8 mouse cellular contexts compared by ENCODE assay signal in genomic region chr3:88615902-88616391, GRCm38 (mm10). TPM values are rescaled to one million over a fixed set of nuclear protein-coding genes. Genes with fewer than 3 reads are reported as not detected.
DNase-seq lines count a peak whose midpoint lies in the region; ATAC-seq and TF ChIP-seq lines count a peak whose summit lies in the region.

No protein-coding gene starts in this region.

- no peaks in the 10 kb centered on the region for H3K9me3 ChIP-seq in embryonic facial prominence, embryonic 12.5 days
- no peaks in the 10 kb centered on the region for H3K9me3 ChIP-seq in heart, embryonic 15.5 days (replicated peaks)

- H3K4me1 ChIP-seq in testis, adult 2 months (ENCODE audit: control insufficient read depth, insufficient read depth, low read length), result peaks cover 7% of the 10 kb centered on the region
- H3K4me1 ChIP-seq in embryonic facial prominence, embryonic 12.5 days, result peaks cover 20% of the 10 kb centered on the region
- peaks cover 57% of the 10 kb centered on the region for H3K4me1 ChIP-seq in heart, embryonic 15.5 days (replicated peaks)
- H3K4me1 ChIP-seq in lung, adult 2 months (ENCODE audit: control insufficient read depth, insufficient read depth, low read length), result peaks cover 9% of the 10 kb centered on the region
- peaks cover 8% of the 10 kb centered on the region for H3K4me1 ChIP-seq in thymus, adult 2 months (replicated peaks; ENCODE audit: control insufficient read depth, insufficient read depth, low read length)

- no peak overlapping the region; the same call in 1 of the 2 replicates for H3K27ac ChIP-seq in testis, adult 2 months (ENCODE audit: control insufficient read depth, insufficient read depth, low read depth, low read length)
- peak overlapping the region; percentile 50; the same call in 1 of the 2 replicates for H3K27ac ChIP-seq in embryonic facial prominence, embryonic 12.5 days
- H3K27ac ChIP-seq in heart, embryonic 15.5 days, result peak overlapping the region; percentile 73
- no peak overlapping the region for H3K27ac ChIP-seq in thymus, adult 2 months (ENCODE audit: control insufficient read depth, insufficient read depth, low read length)

- DNase-seq in testis, postnatal 10 days (ENCODE audit: low spot score), result no peak
- DNase-seq in lung, adult 2 months, result no peak
- no peak for DNase-seq in layer of hippocampus, adult 8-10 months (ENCODE audit: low spot score in 2 of 2)
- no peak for DNase-seq in thymus, adult 2 months

- ATAC-seq in embryonic facial prominence, embryonic 12.5 days (ENCODE audit: insufficient number of reproducible peaks, insufficient read depth, low FRiP score, low TSS enrichment), result no peak
- 0 out of 2 replicates have a peak, but pooled peaks have one; percentile 5 for ATAC-seq in heart, embryonic 15.5 days (replicated peaks; ENCODE audit: insufficient number of reproducible peaks, insufficient read depth, low FRiP score, low read depth)
- ATAC-seq in megakaryocyte, adult 5-6 weeks (ENCODE audit: poor library complexity, severe bottlenecking), result no peak

- no peak overlapping the region for H3K9ac ChIP-seq in embryonic facial prominence, embryonic 12.5 days
- H3K9ac ChIP-seq in heart, embryonic 15.5 days, result no peak overlapping the region; the same call in 1 of the 2 replicates

- H3K4me2 ChIP-seq in embryonic facial prominence, embryonic 12.5 days (replicated peaks), result peak overlapping the region; percentile 26
- peak overlapping the region; percentile 51; the same call in 1 of the 2 replicates for H3K4me2 ChIP-seq in heart, embryonic 15.5 days

- H3K36me3 ChIP-seq in testis, adult 2 months (ENCODE audit: control insufficient read depth, insufficient read depth, low read length), result no peaks in the 10 kb centered on the region
- H3K36me3 ChIP-seq in embryonic facial prominence, embryonic 12.5 days, result no peaks in the 10 kb centered on the region
- no peaks in the 10 kb centered on the region for H3K36me3 ChIP-seq in heart, embryonic 15.5 days
- no peaks in the 10 kb centered on the region for H3K36me3 ChIP-seq in thymus, adult 2 months (ENCODE audit: control insufficient read depth, insufficient read depth, low read length)

- no peaks in the 10 kb centered on the region for H3K27me3 ChIP-seq in testis, adult 2 months (ENCODE audit: control insufficient read depth, insufficient read depth, low read length)
- H3K27me3 ChIP-seq in embryonic facial prominence, embryonic 12.5 days, result no peaks in the 10 kb centered on the region
- no peaks in the 10 kb centered on the region for H3K27me3 ChIP-seq in heart, embryonic 15.5 days
- H3K27me3 ChIP-seq in thymus, adult 2 months (ENCODE audit: control insufficient read depth, insufficient read depth, low read length), result no peaks in the 10 kb centered on the region

- TF ChIP-seq CTCF in testis, adult 2 months (IDR thresholded peaks at IDR 0.05; ENCODE audit: control insufficient read depth, insufficient read depth, insufficient replicate concordance, low read depth, low read length), result no peak
- no peak for TF ChIP-seq CTCF in lung, adult 2 months (IDR thresholded peaks at IDR 0.05; ENCODE audit: insufficient read depth, low read length)
- TF ChIP-seq CTCF in thymus, adult 2 months (IDR thresholded peaks at IDR 0.05; ENCODE audit: borderline replicate concordance, control insufficient read depth, extremely low read depth, insufficient read depth, low read length, poor library complexity), result no peak

- H3K4me3 ChIP-seq in testis, adult 2 months (ENCODE audit: control insufficient read depth, low read depth, low read length), result peak overlapping the region; percentile 18; the same call in 1 of the 2 replicates
- 0 out of 2 replicates have a peak overlapping the region, but pooled peaks have one; percentile 15 for H3K4me3 ChIP-seq in embryonic facial prominence, embryonic 12.5 days
- H3K4me3 ChIP-seq in heart, embryonic 15.5 days, result peak overlapping the region; percentile 32
- H3K4me3 ChIP-seq in lung, adult 2 months (replicated peaks; ENCODE audit: extremely low read depth, low read depth, low read length), result peak overlapping the region; percentile 52
- no peak overlapping the region for H3K4me3 ChIP-seq in thymus, adult 2 months (ENCODE audit: control insufficient read depth, insufficient read depth, low read length)

- WGBS in embryonic facial prominence, embryonic 12.5 days, result 48% methylated on average over 9 of the region's 9 CpGs
- WGBS in heart, embryonic 15.5 days, result 52% methylated on average over 9 of the region's 9 CpGs
- 39% methylated on average over 9 of the region's 9 CpGs for WGBS in lung, adult 2 months
- WGBS in thymus, adult 2 months, result 88% methylated on average over 9 of the region's 9 CpGs

- no peak for TF ChIP-seq POLR2A in testis, adult 2 months (IDR thresholded peaks at IDR 0.05; ENCODE audit: control insufficient read depth, low read depth, low read length)
- 0 out of 2 replicates have a peak, but pooled peaks have one; percentile 7 for TF ChIP-seq POLR2A in lung, adult 2 months (IDR thresholded peaks at IDR 0.05; ENCODE audit: borderline replicate concordance, extremely low read depth, low read depth, low read length)
- no peak for TF ChIP-seq POLR2A in thymus, adult 2 months (IDR thresholded peaks at IDR 0.05; ENCODE audit: control insufficient read depth, extremely low read depth, insufficient read depth, low read length, poor library complexity)

RNA-seq across cellular contexts. Expression of gene Arhgef2, which starts 10.2 kb away (rescaled TPM):
- polyA plus RNA-seq in testis, adult 2 months (2012; rRNA removed), result 512 and 614 TPM in 2 replicates
- polyA plus RNA-seq in embryonic facial prominence, embryonic 12.5 days (2016; fragmentation: Nextera tagmentation; extraction: Ambion mirVana), result 117 and 123 TPM in 2 replicates
- 72.8 and 82.5 TPM in 2 replicates for polyA plus RNA-seq in heart, embryonic 15.5 days (2015; fragmentation: Nextera tagmentation; extraction: Ambion mirVana)
- 186 and 233 TPM in 2 replicates for polyA plus RNA-seq in lung, adult 2 months (2012; rRNA removed)
- total RNA-seq in megakaryocyte, adult 5-6 weeks (2015), result 71.1 and 85.9 TPM in 2 replicates
- total RNA-seq in megakaryocyte, adult 5-6 weeks (2017), result 49.6 and 73.1 TPM in 2 replicates
- total RNA-seq in layer of hippocampus, adult 8-10 months (2022), result 100 to 1,000 TPM; 210 to 272 (median 257) TPM
- 164 and 192 TPM in 2 replicates for polyA plus RNA-seq in thymus, adult 2 months (2012; rRNA removed)

RNA-seq across cellular contexts. Expression of gene Rxfp4, which starts 37.0 kb away (rescaled TPM):
- not detected in 2 replicates for polyA plus RNA-seq in testis, adult 2 months (2012; rRNA removed)
- not detected in 2 replicates for polyA plus RNA-seq in embryonic facial prominence, embryonic 12.5 days (2016; fragmentation: Nextera tagmentation; extraction: Ambion mirVana)
- not detected in 2 replicates for polyA plus RNA-seq in heart, embryonic 15.5 days (2015; fragmentation: Nextera tagmentation; extraction: Ambion mirVana)
- polyA plus RNA-seq in lung, adult 2 months (2012; rRNA removed), result 0.41 and 0.76 TPM in 2 replicates
- total RNA-seq in megakaryocyte, adult 5-6 weeks (2015), result not detected in 2 replicates
- total RNA-seq in megakaryocyte, adult 5-6 weeks (2017), result not detected in 2 replicates
- not detected for total RNA-seq in layer of hippocampus, adult 8-10 months (2022)
- not detected in 2 replicates for polyA plus RNA-seq in thymus, adult 2 months (2012; rRNA removed)

RNA-seq across cellular contexts. Expression of gene Ssr2, which starts 40.3 kb away (rescaled TPM):
- polyA plus RNA-seq in testis, adult 2 months (2012; rRNA removed), result 128 and 161 TPM in 2 replicates
- polyA plus RNA-seq in embryonic facial prominence, embryonic 12.5 days (2016; fragmentation: Nextera tagmentation; extraction: Ambion mirVana), result 184 and 185 TPM in 2 replicates
- 164 and 178 TPM in 2 replicates for polyA plus RNA-seq in heart, embryonic 15.5 days (2015; fragmentation: Nextera tagmentation; extraction: Ambion mirVana)
- polyA plus RNA-seq in lung, adult 2 months (2012; rRNA removed), result 139 and 188 TPM in 2 replicates
- 207 and 216 TPM in 2 replicates for total RNA-seq in megakaryocyte, adult 5-6 weeks (2015)
- total RNA-seq in megakaryocyte, adult 5-6 weeks (2017), result 93.2 and 107 TPM in 2 replicates
- total RNA-seq in layer of hippocampus, adult 8-10 months (2022), result 10 to 100 TPM; 86.4 to 96.0 (median 90.1) TPM
- polyA plus RNA-seq in thymus, adult 2 months (2012; rRNA removed), result 196 and 206 TPM in 2 replicates

Comparison
In these comparisons a context has a peak if more than half of its experiments do, and no peak if none do; other contexts are left out.
1. H3K27ac ChIP-seq: peak in embryonic facial prominence, embryonic 12.5 days (single experiment) and heart, embryonic 15.5 days (single experiment); none in testis, adult 2 months (single experiment) and thymus, adult 2 months (single experiment).